Mouse (Mus musculus) kidney, postnatal 0 days (tissue): Measurements from ENCODE around the gene Spata31d1d. TPM values are rescaled to one million over a fixed set of nuclear protein-coding genes. Genes with fewer than 3 reads are reported as not detected.
A peak's percentile ranks its signal among the peaks of the same experiment; 100 is the strongest.
"Not testable (repeated sequence)": the region's sequence is repeated elsewhere in the genome, so short reads cannot be mapped to it uniquely, and the experiment has no call there.

Experiments used
- ATAC-seq: fragments of 200-750 bp; cut with Nextera tagmentation; replicated peaks from 2 replicates; pipeline ENCODE4 v1.8.0; 2017; ENCODE audit warnings: low read depth, moderate number of reproducible peaks, moderate TSS enrichment, moderate library complexity; ENCODE audit not compliant: low FRiP score
- DNase-seq: peaks from one replicate; pipeline ENCODE4 v3.0.0-alpha.2; 2016; ENCODE audit warnings: low spot score
- H3K27ac ChIP-seq: fragments of 300-500 bp; sonication (generic); 2 replicates; pipeline ENCODE4 v1.5.1; 2014; ENCODE audit warnings: mild to moderate bottlenecking
- H3K27me3 ChIP-seq: fragments of 300-500 bp; sonication (generic); 2 replicates; pipeline ENCODE4 v1.6.1; 2014; ENCODE audit warnings: low read length, mixed read lengths; ENCODE audit not compliant: insufficient read depth
- H3K36me3 ChIP-seq: fragments of 300-500 bp; sonication (generic); 2 replicates; pipeline ENCODE4 v1.6.1; 2014; ENCODE audit warnings: low read length, mixed read lengths; ENCODE audit not compliant: insufficient read depth
- H3K4me1 ChIP-seq: fragments of 300-500 bp; sonication (generic); replicated peaks from 2 replicates; pipeline ENCODE4 v1.6.1; 2014; ENCODE audit warnings: antibody characterized with exemption, low read length, mixed read lengths; ENCODE audit not compliant: insufficient read depth
- H3K4me2 ChIP-seq: fragments of 300-500 bp; sonication (generic); 2 replicates; pipeline ENCODE4 v1.6.1; 2014; ENCODE audit warnings: mild to moderate bottlenecking, low read length, moderate library complexity, mixed read lengths
- H3K4me3 ChIP-seq: fragments of 300-500 bp; sonication (generic); replicated peaks from 2 replicates; pipeline ENCODE4 v1.5.1; 2014; ENCODE audit warnings: low read depth, low read length
- H3K9ac ChIP-seq: fragments of 300-500 bp; sonication (generic); 2 replicates; pipeline ENCODE4 v1.6.1; 2014; ENCODE audit warnings: low read depth, low read length
- H3K9me3 ChIP-seq: fragments of 300-500 bp; sonication (generic); replicated peaks from 2 replicates; pipeline ENCODE4 v1.6.1; 2016; ENCODE audit warnings: low read length, inconsistent platforms, mixed read lengths
- CTCF ChIP-seq: IDR thresholded peaks from 2 replicates; pipeline ENCODE4 v1.5.1; 2016; ENCODE audit warnings: antibody characterized with exemption, low read depth, mild to moderate bottlenecking, moderate library complexity
- WGBS: fragments of 180-500 bp; shearing (Covaris S2); extraction: QIAGEN DNeasy Blood & Tissue Kit; methylation state at CpG from one replicate; pipeline ENCODE4 v1.1.7; 2014; 5-methylcytosine and 5-hydroxymethylcytosine counted together
- polyA plus RNA-seq: library from polyadenylated mRNA; unstranded; fragments of >200 nt; fragmentation: Nextera tagmentation; extraction: Ambion mirVana; gene quantifications from 2 replicates; pipeline ENCODE4 v1.2.1, GENCODE M21; 2015

The Spata31d1d gene
- polyA plus RNA-seq, 1 experiment from 2014 or later = not detected

GRCm38 (mm10) chr13:59738455-59738854, 6.9 kb upstream of the Spata31d1d start:
- H3K36me3 ChIP-seq = no peaks in the 10 kb centered on the region
- no peak for ATAC-seq
- no peak overlapping the region for H3K4me2 ChIP-seq
- WGBS = 79% methylated on average over 2 of the region's 2 CpGs
- no peak for TF ChIP-seq CTCF
- no peak overlapping the region for H3K27ac ChIP-seq
- H3K4me3 ChIP-seq = no peak overlapping the region
- H3K27me3 ChIP-seq = no peaks in the 10 kb centered on the region
- H3K4me1 ChIP-seq = no peaks in the 10 kb centered on the region
- DNase-seq = no peak
- H3K9me3 ChIP-seq = no peaks in the 10 kb centered on the region
- no peak overlapping the region for H3K9ac ChIP-seq

DNA sequence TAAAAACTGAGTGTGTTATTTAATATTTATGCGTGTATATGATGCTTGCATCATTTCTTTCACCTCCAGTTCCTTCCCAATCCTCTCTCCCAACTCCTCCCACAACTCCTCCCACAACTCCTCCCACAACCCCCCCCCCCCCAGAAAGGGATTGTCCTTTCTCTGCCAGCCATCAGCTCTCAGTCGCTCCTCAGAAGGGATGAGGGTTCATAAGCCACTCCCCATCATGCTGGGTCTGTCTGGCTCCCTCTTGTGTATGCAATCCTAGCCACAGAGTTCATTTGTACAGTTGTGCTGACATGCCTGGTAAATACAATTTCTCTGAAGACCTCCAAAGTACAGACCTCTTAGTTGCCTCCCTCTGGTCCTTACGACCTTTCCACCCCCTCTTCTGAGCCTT, 3.6 kb upstream of the Spata31d1d start:
- Histone ChIP-seq H3K27me3 (no peaks in the 10 kb centered on the region), H3K27ac (no peak overlapping the region), H3K9me3 (no peaks in the 10 kb centered on the region), H3K36me3 (no peaks in the 10 kb centered on the region), H3K4me2 (no peak overlapping the region), H3K4me1 (no peaks in the 10 kb centered on the region), H3K9ac (no peak overlapping the region), H3K4me3 (no peak overlapping the region)
- whole genome bisulfite sequencing = 27% methylated on average over 3 of the region's 3 CpGs
- peak; percentile 55; the same call in 1 of the 2 replicates for TF ChIP-seq CTCF
- DNase-seq (peak; percentile 83), ATAC-seq (no peak; the same call in 1 of the 2 replicates)

- not testable (repeated sequence) for DNase-seq, H3K9me3 ChIP-seq, H3K27me3 ChIP-seq, H3K9ac ChIP-seq, H3K4me3 ChIP-seq, H3K27ac ChIP-seq, H3K36me3 ChIP-seq, H3K4me2 ChIP-seq, ATAC-seq, H3K4me1 ChIP-seq
- 30% methylated on average over 6 of the region's 6 CpGs for WGBS
These were observed 2.8 kb upstream of the Spata31d1d start for GRCm38 (mm10) chr13:59734347-59734746.

DNA sequence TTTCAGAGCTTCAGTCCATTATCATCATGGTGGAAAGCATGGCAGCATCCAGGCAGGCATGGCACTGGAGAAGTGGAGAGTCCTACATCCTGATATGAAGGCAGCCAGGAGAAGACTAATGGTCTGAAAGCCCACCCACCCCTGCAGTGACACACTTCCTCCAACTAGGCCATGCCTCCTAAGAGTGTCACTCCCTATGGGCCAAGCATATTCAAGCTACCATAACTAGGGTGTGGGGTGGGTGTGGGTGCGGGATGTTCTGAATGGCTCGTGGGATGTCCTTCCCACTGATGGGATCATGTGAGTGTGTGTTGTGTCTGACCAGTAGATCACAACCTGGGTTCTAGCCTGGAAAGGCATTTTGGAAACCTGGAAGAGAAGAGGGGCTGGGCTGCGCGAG, 2.4 kb upstream of the Spata31d1d start:
- TF ChIP-seq CTCF = no peak
- Histone ChIP-seq H3K4me2 (no peak overlapping the region), H3K9ac (no peak overlapping the region), H3K9me3 (no peaks in the 10 kb centered on the region), H3K4me1 (no peaks in the 10 kb centered on the region), H3K36me3 (no peaks in the 10 kb centered on the region), H3K27ac (no peak overlapping the region), H3K27me3 (no peaks in the 10 kb centered on the region), H3K4me3 (no peak overlapping the region)
- DNase-seq (no peak), ATAC-seq (no peak)
- 91% methylated on average over 2 of the region's 4 CpGs for WGBS

DNA sequence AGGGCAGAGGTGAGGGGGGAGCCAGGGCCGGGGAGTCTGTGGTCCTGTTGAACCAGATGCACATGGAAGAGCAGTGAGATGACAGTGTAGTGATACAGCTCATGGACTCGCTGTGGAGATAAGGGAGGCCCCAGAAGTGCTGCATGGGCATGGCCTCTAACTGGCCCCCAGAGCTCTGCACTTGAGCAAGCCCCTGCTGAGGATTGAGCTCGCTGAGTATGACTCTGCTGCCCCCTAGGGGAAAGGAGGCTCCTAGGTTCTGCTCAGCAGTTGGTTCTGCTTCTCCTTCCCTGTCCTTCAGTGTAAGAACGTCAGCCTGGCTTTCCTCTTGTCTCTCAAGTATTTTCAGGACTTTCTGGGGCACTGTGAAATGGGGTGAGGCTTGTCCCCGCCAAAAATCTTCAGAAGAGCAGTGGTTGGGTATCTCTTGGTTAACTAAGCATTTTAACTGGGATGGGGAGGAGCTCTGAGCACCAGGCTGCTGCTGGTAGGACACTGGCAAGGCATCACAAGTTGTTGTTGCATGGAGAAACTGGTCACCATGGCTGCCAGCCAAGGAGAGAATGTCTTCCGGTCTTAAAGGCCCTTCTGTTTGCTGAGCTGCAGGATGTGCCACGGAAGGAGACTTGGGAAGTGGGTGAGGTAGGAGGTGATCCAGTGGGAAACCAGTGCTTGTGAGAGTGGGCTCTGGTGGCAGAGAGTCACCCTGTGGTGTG, 3.0 kb downstream of the Spata31d1d start:
- peak; percentile 97 for TF ChIP-seq CTCF
- peak; percentile 94 for DNase-seq
- Histone ChIP-seq H3K27me3 (no peaks in the 10 kb centered on the region), H3K4me3 (no peak overlapping the region), H3K9me3 (no peaks in the 10 kb centered on the region), H3K36me3 (no peaks in the 10 kb centered on the region), H3K9ac (no peak overlapping the region), H3K4me1 (peaks cover 5% of the 10 kb centered on the region; the same call in 1 of the 2 replicates), H3K27ac (no peak overlapping the region), H3K4me2 (no peak overlapping the region)
- peak; percentile 86 for ATAC-seq
- 24% methylated on average over 7 of the region's 7 CpGs for WGBS

GRCm38 (mm10) chr13:59726139-59726867, 5.2 kb downstream of the Spata31d1d start:
- Histone ChIP-seq H3K4me3 (no peak overlapping the region), H3K9ac (no peak overlapping the region), H3K4me1 (peaks cover 5% of the 10 kb centered on the region; the same call in 1 of the 2 replicates), H3K36me3 (no peaks in the 10 kb centered on the region), H3K4me2 (peak overlapping the region; percentile 34), H3K27me3 (no peaks in the 10 kb centered on the region), H3K9me3 (no peaks in the 10 kb centered on the region), H3K27ac (no peak overlapping the region)
- ATAC-seq = no peak
- WGBS = 33% methylated on average over 29 of the region's 29 CpGs
- DNase-seq = no peak
- TF ChIP-seq CTCF = no peak

DNA sequence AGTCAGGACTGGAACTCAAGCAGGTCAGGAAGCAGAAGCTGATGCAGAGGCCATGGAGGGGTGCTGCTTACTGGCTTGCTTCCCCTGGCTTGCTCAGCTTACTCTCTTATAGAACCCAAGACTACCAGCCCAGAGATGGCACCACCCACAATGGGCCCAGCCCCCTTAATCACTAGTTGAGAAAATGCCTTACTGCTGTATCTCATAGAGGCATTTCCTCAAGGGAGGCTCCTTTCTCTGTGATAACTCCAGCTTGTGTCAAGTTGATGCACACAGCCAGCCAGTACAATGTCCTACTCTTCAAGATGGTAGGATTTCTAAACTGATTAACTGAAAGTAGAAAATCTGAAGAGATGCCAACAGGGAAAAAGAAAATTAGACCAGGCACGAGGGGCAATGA, 9.5 kb downstream of the Spata31d1d start:
- not testable (repeated sequence) for H3K9ac ChIP-seq, H3K27ac ChIP-seq, H3K36me3 ChIP-seq, H3K4me3 ChIP-seq, DNase-seq, ATAC-seq, H3K9me3 ChIP-seq, H3K4me2 ChIP-seq, H3K4me1 ChIP-seq, H3K27me3 ChIP-seq
- WGBS = 92% methylated on average over 1 of the region's 1 CpGs
